In genomic region chr9:109898027-109898426, GRCm38 (mm10) we compare ENCODE assay signal across 17 mouse cellular contexts. TPM values are rescaled to one million over a fixed set of nuclear protein-coding genes. Genes with fewer than 3 reads are reported as not detected.
DNase-seq lines count a peak whose midpoint lies in the region; TF ChIP-seq lines count a peak whose summit lies in the region.
"Had no signal": no experiment of that assay in that cellular context is flagged by ENCODE, and none has a peak within 500 bp of the region (broad histone marks: within the 10 kb centered on the region; RNA-seq: fewer than 3 reads in every experiment).

No protein-coding gene starts in this region.

- no peak for TF ChIP-seq EP300 in MEL (IDR thresholded peaks at IDR 0.05; ENCODE audit: low read depth in 1 of 2, low read length in 2 of 2)

- peak; percentile 97 for DNase-seq in heart, adult 11 months
- DNase-seq in heart, embryonic 10.5 days (ENCODE audit: low spot score) = no peak
- DNase-seq in MEL (ENCODE audit: low read depth, low spot score) = no peak
- peak; percentile 57 for DNase-seq in heart, adult 8-10 months (ENCODE audit: low spot score)
- peak; percentile 6 for DNase-seq in retina, adult 2 months (ENCODE audit: low read depth, low spot score)
- DNase-seq in thymus, postnatal 25 days = no peak
- no peak for DNase-seq in spleen, postnatal 36 days (ENCODE audit: low spot score in 2 of 2)
- no peak for DNase-seq in testis, postnatal 10 days (ENCODE audit: low spot score)
- DNase-seq: cerebellum, adult 11-12 months; left cerebral cortex, postnatal 4 days; thymus, postnatal 4 days had no signal

- no peak for TF ChIP-seq POLR2A in MEL (IDR thresholded peaks at IDR 0.05; ENCODE audit: control insufficient read depth in 1 of 2, insufficient read depth in 1 of 2, low read depth in 1 of 2, low read length in 2 of 2, poor library complexity in 1 of 2)

- no peak overlapping the region for H3K27ac ChIP-seq in heart, embryonic 10.5 days
- H3K27ac ChIP-seq in MEL (ENCODE audit: control insufficient read depth, low read depth, low read length) = no peak overlapping the region
- H3K27ac ChIP-seq: embryonic facial prominence, embryonic 13.5 days; heart, embryonic 15.5 days; neural tube, embryonic 13.5 days had no signal

- no peak overlapping the region for H3K9ac ChIP-seq in MEL (ENCODE audit: control insufficient read depth, low read depth, low read length, poor library complexity, severe bottlenecking)
- H3K9ac ChIP-seq: embryonic facial prominence, embryonic 13.5 days; heart, embryonic 15.5 days; neural tube, embryonic 13.5 days had no signal

- no peak for TF ChIP-seq RAD21 in MEL (IDR thresholded peaks at IDR 0.05; ENCODE audit: low read depth, low read length)

- H3K9me3 ChIP-seq in heart, embryonic 10.5 days = no peaks in the 10 kb centered on the region
- no peaks in the 10 kb centered on the region for H3K9me3 ChIP-seq in MEL (replicated peaks; ENCODE audit: insufficient read depth, low read length)
- H3K9me3 ChIP-seq: embryonic facial prominence, embryonic 13.5 days; heart, embryonic 15.5 days; megakaryocyte, embryonic 14.5 days; neural tube, embryonic 13.5 days had no signal

- no peaks in the 10 kb centered on the region for H3K79me2 ChIP-seq in MEL (ENCODE audit: control insufficient read depth, insufficient read depth, low read length, poor library complexity)

- no peak for TF ChIP-seq CTCF in MEL (IDR thresholded peaks at IDR 0.05 in 2 of 3, conservative IDR thresholded peaks at IDR 0.05 in 1 of 3; ENCODE audit: control insufficient read depth in 1 of 3, insufficient read depth in 1 of 3, low read depth in 2 of 3, low read length in 3 of 3, poor library complexity in 1 of 3, severe bottlenecking in 1 of 3)

- H3K36me3 ChIP-seq in heart, embryonic 10.5 days = peaks cover 25% of the 10 kb centered on the region
- H3K36me3 ChIP-seq in MEL (ENCODE audit: control insufficient read depth in 1 of 2, insufficient read depth in 2 of 2, low read length in 2 of 2) = 0 out of 4 replicates have a peak, but pooled peaks cover 0 to 4% of the 10 kb centered on the region in 2 experiments

- H3K27me3 ChIP-seq in heart, embryonic 10.5 days (ENCODE audit: insufficient read depth, poor library complexity, severe bottlenecking) = no peaks in the 10 kb centered on the region
- H3K27me3 ChIP-seq in MEL (ENCODE audit: control insufficient read depth in 1 of 2, insufficient read depth in 2 of 2, low read length in 2 of 2) = no peaks in the 10 kb centered on the region
- H3K27me3 ChIP-seq: embryonic facial prominence, embryonic 13.5 days; heart, embryonic 15.5 days; neural tube, embryonic 13.5 days; Patski had no signal

- no peak overlapping the region for H3K4me3 ChIP-seq in heart, embryonic 10.5 days
- no peak overlapping the region for H3K4me3 ChIP-seq in MEL (ENCODE audit: control insufficient read depth in 1 of 2, insufficient read depth in 1 of 2, low read depth in 2 of 2, low read length in 2 of 2)
- H3K4me3 ChIP-seq: embryonic facial prominence, embryonic 13.5 days; heart, embryonic 15.5 days; megakaryocyte, embryonic 14.5 days; neural tube, embryonic 13.5 days had no signal

- WGBS in heart, embryonic 10.5 days = 31% methylated on average over 2 of the region's 2 CpGs

- H3K4me1 ChIP-seq in heart, embryonic 10.5 days = peaks cover 23% of the 10 kb centered on the region
- H3K4me1 ChIP-seq in MEL (ENCODE audit: control insufficient read depth in 1 of 2, insufficient read depth in 2 of 2, low read length in 2 of 2) = no peaks in the 10 kb centered on the region

TF ChIP-seq in MEL, 35 proteins besides CTCF, POLR2A, EP300 and RAD21:
- peak; percentile 59; the same call in 1 of the 2 replicates for TF ChIP-seq POLR2AphosphoS2 (IDR thresholded peaks at IDR 0.05; ENCODE audit: low read length)
- no peak for TF ChIP-seq GABPA (IDR thresholded peaks at IDR 0.05; ENCODE audit: low read depth, low read length)

RNA-seq across cellular contexts. Expression of gene Cdc25a, which starts 22.6 kb away (rescaled TPM):
- polyA plus RNA-seq in heart, embryonic 10.5 days (2016; fragmentation: Nextera tagmentation; extraction: Ambion mirVana) = 24.5 and 37.8 TPM in 2 replicates
- total RNA-seq in MEL (2012; rRNA removed) = 50.6 and 67.4 TPM in 2 replicates
- polyA plus RNA-seq in MEL (2012; ENCODE audit: insufficient read depth in 1 of 2, insufficient read length in 2 of 2, low read depth in 1 of 2, low replicate concordance in 2 of 2, missing spikeins in 1 of 2) = 10 to 100 TPM; 67.2 to 79.4 TPM
- 1 to 10 TPM; 4.8 to 5.6 (median 5.2) TPM for total RNA-seq in heart, adult 8-10 months (2022)

RNA-seq across cellular contexts. Expression of gene Map4, which starts 33.2 kb away (rescaled TPM):
- 69.1 and 88.4 TPM in 2 replicates for polyA plus RNA-seq in heart, embryonic 10.5 days (2016; fragmentation: Nextera tagmentation; extraction: Ambion mirVana)
- 14.5 and 20.7 TPM in 2 replicates for total RNA-seq in MEL (2012; rRNA removed)
- 10 to 100 TPM in 1 of 2 experiments, not detected in 1; 47.8 TPM for polyA plus RNA-seq in MEL (2012; ENCODE audit: insufficient read depth in 1 of 2, insufficient read length in 2 of 2, low read depth in 1 of 2, low replicate concordance in 2 of 2, missing spikeins in 1 of 2)
- total RNA-seq in heart, adult 8-10 months (2022) = 100 to 1,000 TPM; 319 to 422 (median 395) TPM

RNA-seq across cellular contexts. Expression of gene Camp, which starts 48.6 kb away (rescaled TPM):
- polyA plus RNA-seq in heart, embryonic 10.5 days (2016; fragmentation: Nextera tagmentation; extraction: Ambion mirVana) = not detected in 2 replicates
- total RNA-seq in MEL (2012; rRNA removed) = not detected in 2 replicates
- under 1 TPM in 1 of 2 experiments, not detected in 1; 0.13 TPM for polyA plus RNA-seq in MEL (2012; ENCODE audit: insufficient read depth in 1 of 2, insufficient read length in 2 of 2, low read depth in 1 of 2, low replicate concordance in 2 of 2, missing spikeins in 1 of 2)
- under 1 TPM in 1 of 4 experiments, not detected in 3; 0.49 TPM for total RNA-seq in heart, adult 8-10 months (2022)
- total RNA-seq: layer of hippocampus, postnatal 25 days; left cerebral cortex, postnatal 4 days had no signal
- polyA plus RNA-seq: Patski had no signal

Comparison
In these comparisons a context has a peak if more than half of its experiments do, and no peak if none do; other contexts are left out.
1. DNase-seq: peak in heart, adult 11 months (single experiment), heart, adult 8-10 months (single experiment) and retina, adult 2 months (single experiment); none in heart, embryonic 10.5 days (single experiment), MEL (single experiment), thymus, postnatal 25 days (single experiment), spleen, postnatal 36 days (0 of 2) and testis, postnatal 10 days (single experiment).
2. RNA of gene Map4, which starts 33.2 kb away (total RNA-seq): 319 to 422 TPM in heart, adult 8-10 months; 14.5 to 20.7 TPM in MEL; every median in the first group is over 10 times any median in the second.